15 mouse cellular contexts compared by ENCODE assay signal in the genomic region with DNA sequence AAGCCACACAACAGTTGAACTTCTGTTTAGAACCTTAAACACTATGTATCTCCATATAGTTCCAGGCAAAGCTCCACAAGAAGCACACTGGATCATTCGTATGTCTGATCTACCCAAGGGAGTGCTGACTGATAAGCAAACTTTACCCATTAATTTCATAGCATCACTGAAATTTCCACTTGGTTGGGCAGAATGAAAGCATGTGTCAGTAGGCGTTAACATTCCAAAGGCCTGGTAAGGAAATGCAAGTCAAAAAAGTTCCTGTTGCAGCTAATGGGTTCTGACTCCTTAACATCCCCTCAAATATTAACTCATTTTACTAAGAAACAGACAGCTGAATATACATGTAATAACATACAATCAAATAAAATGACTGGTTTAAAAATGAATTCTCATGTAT.
"Had no signal": no experiment of that assay in that cellular context is flagged by ENCODE, and none has a peak within 500 bp of the region (broad histone marks: within the 10 kb centered on the region; RNA-seq: fewer than 3 reads in every experiment).

No protein-coding gene starts in this region.

- DNase-seq: forebrain, postnatal 0 days; gastrocnemius, adult 2 months; gastrocnemius, postnatal 10 days; gastrocnemius, postnatal 25 days; heart, adult 18-20 months; heart, postnatal 10 days; heart, postnatal 4 days; kidney, adult 18-20 months; kidney, postnatal 25 days; kidney, postnatal 4 days; liver had no signal

- ATAC-seq: forebrain, postnatal 0 days; hindbrain, embryonic 16.5 days; inflammation-experienced regulatory T-cells, adult 6 months; intestine, embryonic 15.5 days; intestine, postnatal 0 days had no signal
